Mouse (Mus musculus) CH12.LX (cell line): ENCODE results near the gene Ccl20.

Experiments
- BHLHE40 ChIP-seq: IDR thresholded peaks from 2 replicates; pipeline ENCODE4 v1.6.1; 2011; ENCODE audit warnings: mild to moderate bottlenecking, low read depth, low read length, improper control_type of control experiment
- CHD2 ChIP-seq: IDR thresholded peaks from 2 replicates; pipeline ENCODE4 v1.6.1; 2011; ENCODE audit warnings: low read length, improper control_type of control experiment
- CTCF ChIP-seq, 2 experiments: IDR thresholded peaks in 1 of 2; conservative IDR thresholded peaks in 1 of 2; 2 replicates each; pipeline ENCODE4 v1.5.1; 2011 to 2012; ENCODE audit warnings: low read depth in 2 of 2, low read length in 2 of 2, improper control_type of control experiment in 1 of 2, inconsistent platforms in 1 of 2, mild to moderate bottlenecking in 1 of 2, moderate library complexity in 1 of 2
- E2F4 ChIP-seq: IDR thresholded peaks from 2 replicates; pipeline ENCODE4 v1.6.1; 2011; ENCODE audit warnings: low read depth, low read length, improper control_type of control experiment; ENCODE audit not compliant: insufficient replicate concordance
- EP300 ChIP-seq: IDR thresholded peaks from 2 replicates; pipeline ENCODE4 v1.6.1; 2011; ENCODE audit warnings: low read length, improper control_type of control experiment
- HCFC1 ChIP-seq: IDR thresholded peaks from 2 replicates; pipeline ENCODE4 v1.6.1; 2012; ENCODE audit warnings: low read depth, mild to moderate bottlenecking, inconsistent platforms, low read length, improper control_type of control experiment
- IRF4 ChIP-seq: IDR thresholded peaks from 2 replicates; pipeline ENCODE4 v1.6.1; 2014; ENCODE audit warnings: low read depth, mild to moderate bottlenecking, inconsistent platforms, low read length, improper control_type of control experiment
- MAX ChIP-seq: IDR thresholded peaks from 2 replicates; pipeline ENCODE4 v1.6.1; 2011; ENCODE audit warnings: low read length, improper control_type of control experiment
- POLR2A ChIP-seq: IDR thresholded peaks from 2 replicates; pipeline ENCODE4 v1.6.1; 2011; ENCODE audit warnings: low read depth, mild to moderate bottlenecking, improper control_type of control experiment, low read length
- SIN3A ChIP-seq: IDR thresholded peaks from 2 replicates; pipeline ENCODE4 v1.6.1; 2012; ENCODE audit warnings: low read length, improper control_type of control experiment, inconsistent platforms
- TBP ChIP-seq: conservative IDR thresholded peaks from 2 replicates; pipeline ENCODE4 v1.6.1; 2011; ENCODE audit warnings: low read depth, low read length, improper control_type of control experiment
- UBTF ChIP-seq: IDR thresholded peaks from 2 replicates; pipeline ENCODE4 v1.6.1; 2012; ENCODE audit warnings: low read depth, mild to moderate bottlenecking, inconsistent platforms, low read length, improper control_type of control experiment, moderate library complexity
- ZKSCAN1 ChIP-seq: IDR thresholded peaks from 2 replicates; pipeline ENCODE4 v1.6.1; 2012; ENCODE audit warnings: low read depth, inconsistent platforms, low read length, improper control_type of control experiment, borderline replicate concordance

DNA sequence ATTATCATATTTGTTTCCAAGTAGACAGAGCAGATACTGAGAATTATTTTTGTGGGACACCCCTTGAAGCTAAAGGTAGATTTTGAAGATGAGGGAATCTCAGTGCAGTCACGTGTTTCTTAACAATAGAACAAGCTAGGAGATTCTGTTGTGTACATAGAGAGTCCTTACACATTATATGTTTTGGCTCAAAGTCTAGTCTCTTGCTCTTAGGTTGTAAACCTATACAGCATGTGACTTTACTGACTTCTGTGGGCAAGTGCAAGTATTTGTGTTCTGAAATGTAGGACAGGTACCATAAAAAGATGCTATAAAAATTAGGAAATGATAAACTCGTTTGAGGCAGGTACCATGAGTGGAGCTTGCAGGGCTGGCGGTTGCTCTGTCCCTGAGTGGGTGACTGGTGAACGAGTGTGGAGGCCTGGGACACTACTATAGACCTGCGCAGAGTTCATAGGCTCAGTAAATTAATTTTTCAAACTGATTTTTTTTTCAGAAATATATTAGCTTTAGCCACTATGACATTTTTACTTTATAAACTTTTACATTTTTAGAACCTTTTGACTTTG is 9.1 kb upstream of the Ccl20 start:
- TF ChIP-seq EP300 (no peak), CHD2 (no peak), E2F4 (no peak), CTCF (conservative IDR thresholded peaks at IDR 0.05 in 1 of 2, IDR thresholded peaks at IDR 0.05 in 1 of 2; ENCODE audit: low read depth in 2 of 2, low read length in 2 of 2) (no peak), UBTF (no peak), BHLHE40 (no peak), POLR2A (no peak), HCFC1 (no peak), SIN3A (no peak), ZKSCAN1 (no peak), IRF4 (no peak), MAX (no peak), TBP (no peak)
